Mouse (Mus musculus): ENCODE data around the gene Acoxl. TPM values are rescaled to one million over a fixed set of nuclear protein-coding genes. Genes with fewer than 3 reads are reported as not detected.

The Acoxl gene
- polyA plus RNA-seq, 1 experiment from 2014 or later, result 0.15 TPM

DNA sequence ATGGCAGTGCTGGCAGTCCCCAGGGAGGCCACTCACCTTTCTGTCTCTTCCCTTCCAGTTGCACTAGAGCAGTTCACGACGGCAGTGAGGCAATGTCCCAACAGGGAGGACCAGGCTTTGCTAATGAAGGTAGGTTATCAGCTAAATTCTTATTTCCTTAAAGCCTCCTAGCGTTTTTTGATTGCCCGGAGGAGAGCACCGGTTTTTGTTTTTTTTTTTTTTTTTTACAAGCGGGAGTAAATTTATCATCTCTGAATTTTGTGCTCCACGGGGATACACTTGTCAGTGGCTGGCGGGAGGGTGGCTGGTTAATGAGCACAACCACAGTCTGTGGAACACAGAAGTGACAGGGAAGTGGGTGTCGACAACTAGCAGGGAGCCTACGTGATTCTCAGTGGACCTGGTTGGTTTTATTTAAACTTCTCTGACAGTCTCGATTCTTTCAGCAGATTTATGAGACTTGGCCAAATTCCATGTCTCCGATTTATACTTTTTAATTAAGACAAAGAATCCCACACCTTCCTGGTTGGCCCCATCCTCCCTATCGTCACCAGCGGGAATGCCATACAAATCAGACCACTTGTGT, 247.7 kb downstream of the Acoxl start:
- H3K4me1 ChIP-seq (ENCODE audit: control insufficient read depth, insufficient read depth, low read depth, low read length), result no peaks in the 10 kb centered on the region
- WGBS, result 55% methylated on average over 14 of the region's 14 CpGs
- H3K4me2 ChIP-seq (ENCODE audit: low read length), result no peak overlapping the region

GRCm38 (mm10) chr2:128086996-128087526, 248.4 kb downstream of the Acoxl start:
- no peak for ATAC-seq
- Histone ChIP-seq H3K27ac (ENCODE audit: low read depth, low read length) (no peak overlapping the region), H3K9ac (ENCODE audit: low read depth, low read length) (no peak overlapping the region), H3K4me2 (ENCODE audit: low read length) (no peak overlapping the region), H3K27me3 (replicated peaks; ENCODE audit: control insufficient read depth, insufficient read depth, low read length) (no peaks in the 10 kb centered on the region), H3K4me1 (ENCODE audit: control insufficient read depth, insufficient read depth, low read depth, low read length) (no peaks in the 10 kb centered on the region), H3K9me3 (ENCODE audit: control insufficient read depth, low read length) (no peaks in the 10 kb centered on the region), H3K36me3 (ENCODE audit: control insufficient read depth, insufficient read depth, low read length) (no peaks in the 10 kb centered on the region), H3K4me3 (ENCODE audit: low read length) (no peak overlapping the region)
- 82% methylated on average over 7 of the region's 7 CpGs for WGBS

More for the DNA sequence above, 247.7 kb downstream of the Acoxl start:
- H3K9me3 ChIP-seq (ENCODE audit: control insufficient read depth, low read length), result no peaks in the 10 kb centered on the region
- no peaks in the 10 kb centered on the region for H3K27me3 ChIP-seq (replicated peaks; ENCODE audit: control insufficient read depth, insufficient read depth, low read length)
- H3K4me3 ChIP-seq (ENCODE audit: low read length), result no peak overlapping the region
- ATAC-seq, result no peak
- H3K27ac ChIP-seq (ENCODE audit: low read depth, low read length), result no peak overlapping the region
- H3K9ac ChIP-seq (ENCODE audit: low read depth, low read length), result no peak overlapping the region
- no peaks in the 10 kb centered on the region for H3K36me3 ChIP-seq (ENCODE audit: control insufficient read depth, insufficient read depth, low read length)

DNA sequence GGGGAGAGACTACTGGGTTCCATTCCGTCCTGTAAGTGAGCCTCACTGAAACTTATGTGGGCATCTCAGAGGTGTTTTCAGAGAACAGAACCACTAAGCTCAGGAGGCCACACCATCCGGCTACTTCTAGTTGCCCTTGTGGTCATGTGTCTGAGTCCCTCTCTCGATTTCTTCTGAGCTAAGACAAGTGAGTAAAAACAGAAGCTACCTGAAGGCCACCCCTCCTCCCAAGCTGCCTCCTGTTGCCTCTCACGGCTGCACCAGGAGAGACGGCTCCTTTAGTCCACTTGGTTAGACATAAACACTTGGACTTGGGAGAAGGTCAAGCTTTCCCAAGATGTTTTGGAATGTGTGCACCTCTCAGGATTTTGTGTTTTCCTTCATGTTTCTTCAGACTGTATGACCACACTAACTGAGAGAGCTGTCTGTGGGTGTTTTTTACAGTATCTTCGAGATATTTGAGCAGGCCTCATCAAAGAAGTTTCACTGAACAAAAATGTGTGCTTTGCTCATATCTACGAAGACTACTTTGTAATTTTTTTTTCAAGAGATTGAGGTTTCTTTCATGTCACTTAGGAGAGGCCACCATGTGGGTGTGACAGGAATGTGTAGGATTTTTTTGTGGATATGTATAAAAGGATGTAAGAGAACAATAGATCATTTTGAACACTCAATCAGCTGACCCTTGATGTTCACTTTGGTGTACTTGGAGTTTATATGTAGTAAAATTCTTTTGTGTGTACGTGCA, 249.3 kb downstream of the Acoxl start:
- Histone ChIP-seq H3K27ac (ENCODE audit: low read depth, low read length) (no peak overlapping the region), H3K27me3 (replicated peaks; ENCODE audit: control insufficient read depth, insufficient read depth, low read length) (no peaks in the 10 kb centered on the region), H3K4me1 (ENCODE audit: control insufficient read depth, insufficient read depth, low read depth, low read length) (no peaks in the 10 kb centered on the region), H3K36me3 (ENCODE audit: control insufficient read depth, insufficient read depth, low read length) (no peaks in the 10 kb centered on the region), H3K4me2 (ENCODE audit: low read length) (no peak overlapping the region), H3K9me3 (ENCODE audit: control insufficient read depth, low read length) (no peaks in the 10 kb centered on the region), H3K9ac (ENCODE audit: low read depth, low read length) (no peak overlapping the region), H3K4me3 (ENCODE audit: low read length) (no peak overlapping the region)
- 91% methylated on average over 8 of the region's 8 CpGs for WGBS
- ATAC-seq, result no peak

- no peaks in the 10 kb centered on the region for H3K27me3 ChIP-seq (replicated peaks; ENCODE audit: control insufficient read depth, insufficient read depth, low read length)
- H3K36me3 ChIP-seq (ENCODE audit: control insufficient read depth, insufficient read depth, low read length), result no peaks in the 10 kb centered on the region
- 89% methylated on average over 6 of the region's 6 CpGs for WGBS
- no peak overlapping the region for H3K9ac ChIP-seq (ENCODE audit: low read depth, low read length)
- H3K27ac ChIP-seq (ENCODE audit: low read depth, low read length), result no peak overlapping the region
- no peaks in the 10 kb centered on the region for H3K4me1 ChIP-seq (ENCODE audit: control insufficient read depth, insufficient read depth, low read depth, low read length)
- no peaks in the 10 kb centered on the region for H3K9me3 ChIP-seq (ENCODE audit: control insufficient read depth, low read length)
- no peak for ATAC-seq
- H3K4me3 ChIP-seq (ENCODE audit: low read length), result no peak overlapping the region
- H3K4me2 ChIP-seq (ENCODE audit: low read length), result no peak overlapping the region
Measured at GRCm38 (mm10) chr2:128090283-128090885, 251.7 kb downstream of the Acoxl start.

GRCm38 (mm10) chr2:128091431-128092369, 253.0 kb downstream of the Acoxl start:
- no peak overlapping the region for H3K4me2 ChIP-seq (ENCODE audit: low read length)
- no peak overlapping the region for H3K4me3 ChIP-seq (ENCODE audit: low read length)
- H3K27ac ChIP-seq (ENCODE audit: low read depth, low read length), result no peak overlapping the region
- no peak overlapping the region for H3K9ac ChIP-seq (ENCODE audit: low read depth, low read length)
- no peaks in the 10 kb centered on the region for H3K9me3 ChIP-seq (ENCODE audit: control insufficient read depth, low read length)
- no peaks in the 10 kb centered on the region for H3K4me1 ChIP-seq (ENCODE audit: control insufficient read depth, insufficient read depth, low read depth, low read length)
- no peaks in the 10 kb centered on the region for H3K36me3 ChIP-seq (ENCODE audit: control insufficient read depth, insufficient read depth, low read length)
- H3K27me3 ChIP-seq (replicated peaks; ENCODE audit: control insufficient read depth, insufficient read depth, low read length), result no peaks in the 10 kb centered on the region
- WGBS, result 48% methylated on average over 11 of the region's 11 CpGs
- ATAC-seq, result no peak

GRCm38 (mm10) chr2:128092451-128092850, 253.8 kb downstream of the Acoxl start:
- WGBS, result 58% methylated on average over 2 of the region's 2 CpGs
- no peaks in the 10 kb centered on the region for H3K9me3 ChIP-seq (ENCODE audit: control insufficient read depth, low read length)
- ATAC-seq, result no peak
- no peak overlapping the region for H3K4me3 ChIP-seq (ENCODE audit: low read length)
- H3K9ac ChIP-seq (ENCODE audit: low read depth, low read length), result no peak overlapping the region
- H3K36me3 ChIP-seq (ENCODE audit: control insufficient read depth, insufficient read depth, low read length), result no peaks in the 10 kb centered on the region
- no peaks in the 10 kb centered on the region for H3K4me1 ChIP-seq (ENCODE audit: control insufficient read depth, insufficient read depth, low read depth, low read length)
- no peaks in the 10 kb centered on the region for H3K27me3 ChIP-seq (replicated peaks; ENCODE audit: control insufficient read depth, insufficient read depth, low read length)
- H3K4me2 ChIP-seq (ENCODE audit: low read length), result no peak overlapping the region
- no peak overlapping the region for H3K27ac ChIP-seq (ENCODE audit: low read depth, low read length)

GRCm38 (mm10) chr2:128094196-128094595, 255.5 kb downstream of the Acoxl start:
- no peaks in the 10 kb centered on the region for H3K27me3 ChIP-seq (replicated peaks; ENCODE audit: control insufficient read depth, insufficient read depth, low read length)
- H3K4me3 ChIP-seq (ENCODE audit: low read length), result no peak overlapping the region
- H3K4me2 ChIP-seq (ENCODE audit: low read length), result no peak overlapping the region
- H3K9ac ChIP-seq (ENCODE audit: low read depth, low read length), result no peak overlapping the region
- H3K9me3 ChIP-seq (ENCODE audit: control insufficient read depth, low read length), result no peaks in the 10 kb centered on the region
- no peak overlapping the region for H3K27ac ChIP-seq (ENCODE audit: low read depth, low read length)
- no peaks in the 10 kb centered on the region for H3K36me3 ChIP-seq (ENCODE audit: control insufficient read depth, insufficient read depth, low read length)
- H3K4me1 ChIP-seq (ENCODE audit: control insufficient read depth, insufficient read depth, low read depth, low read length), result no peaks in the 10 kb centered on the region
- ATAC-seq, result no peak
- WGBS, result 70% methylated on average over 5 of the region's 5 CpGs

GRCm38 (mm10) chr2:128094602-128095001, 255.9 kb downstream of the Acoxl start:
- H3K9me3 ChIP-seq (ENCODE audit: control insufficient read depth, low read length), result no peaks in the 10 kb centered on the region
- H3K4me3 ChIP-seq (ENCODE audit: low read length), result no peak overlapping the region
- no peak for ATAC-seq
- no peak overlapping the region for H3K27ac ChIP-seq (ENCODE audit: low read depth, low read length)
- H3K27me3 ChIP-seq (replicated peaks; ENCODE audit: control insufficient read depth, insufficient read depth, low read length), result no peaks in the 10 kb centered on the region
- no peaks in the 10 kb centered on the region for H3K36me3 ChIP-seq (ENCODE audit: control insufficient read depth, insufficient read depth, low read length)
- H3K4me2 ChIP-seq (ENCODE audit: low read length), result no peak overlapping the region
- no peak overlapping the region for H3K9ac ChIP-seq (ENCODE audit: low read depth, low read length)
- 77% methylated on average over 2 of the region's 2 CpGs for WGBS
- H3K4me1 ChIP-seq (ENCODE audit: control insufficient read depth, insufficient read depth, low read depth, low read length), result no peaks in the 10 kb centered on the region
